Mouse (Mus musculus): Measurements from ENCODE around the gene Zdhhc14.
A peak's percentile ranks its signal among the peaks of the same experiment; 100 is the strongest.

Zdhhc14 gene

DNA sequence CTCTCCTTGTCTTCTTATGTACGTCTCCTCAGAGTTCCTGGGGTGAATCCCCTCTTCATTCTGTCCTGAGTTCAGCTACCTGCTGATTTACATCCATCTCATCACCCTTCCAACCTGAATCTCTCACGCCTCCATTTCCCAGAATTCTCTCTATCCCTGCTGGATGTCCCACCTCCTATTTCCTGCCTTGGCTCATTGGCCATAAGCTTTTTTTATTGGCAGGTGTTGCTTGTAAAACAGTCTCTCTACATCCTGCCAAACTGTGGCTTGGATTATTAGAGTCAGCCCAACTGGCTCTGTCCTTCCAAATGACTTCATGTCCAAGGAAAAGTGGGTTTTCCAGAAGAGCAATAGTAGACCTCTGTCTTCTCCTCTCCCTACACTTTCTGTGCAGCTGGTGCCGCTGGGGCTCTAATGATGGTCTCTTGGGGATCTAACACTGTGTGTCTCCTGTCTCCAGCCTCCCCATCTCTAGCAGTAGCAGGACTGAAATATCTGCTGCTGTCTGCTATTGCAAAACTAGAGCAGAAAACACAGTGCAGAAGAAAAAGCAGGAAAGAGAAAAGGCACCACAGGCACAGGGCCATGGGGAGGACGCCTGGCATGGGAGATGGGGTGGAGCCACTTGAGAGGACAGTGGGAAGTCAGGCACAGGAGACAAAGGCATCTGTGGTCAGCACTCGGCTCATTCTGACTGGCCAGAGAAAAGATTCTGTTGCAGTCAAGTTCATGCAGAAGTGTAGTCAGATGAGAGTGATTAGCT lies 288.0 kb downstream of the Zdhhc14 start:
- peak; percentile 26 for DNase-seq (ENCODE audit: low spot score)

DNA sequence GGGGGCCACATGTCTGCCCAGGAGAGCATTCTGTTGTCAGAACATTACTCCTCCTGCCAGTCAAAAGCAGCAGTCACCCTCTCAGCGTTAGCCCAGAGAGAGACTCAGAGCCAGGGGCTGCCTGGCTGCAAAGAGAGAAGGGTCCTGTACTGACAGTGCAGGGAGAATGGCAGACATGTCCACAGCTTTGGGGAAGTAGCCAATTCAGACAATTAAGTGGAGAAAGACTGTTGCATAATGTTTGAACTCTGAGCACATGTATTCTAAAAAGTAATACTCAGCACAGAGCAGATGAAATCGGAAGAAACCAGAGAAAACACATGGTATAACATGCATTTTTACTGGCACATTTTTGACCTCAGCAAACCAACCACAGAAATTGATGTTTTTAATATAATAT lies 292.9 kb downstream of the Zdhhc14 start:
- no peak for DNase-seq (ENCODE audit: low spot score)

DNA sequence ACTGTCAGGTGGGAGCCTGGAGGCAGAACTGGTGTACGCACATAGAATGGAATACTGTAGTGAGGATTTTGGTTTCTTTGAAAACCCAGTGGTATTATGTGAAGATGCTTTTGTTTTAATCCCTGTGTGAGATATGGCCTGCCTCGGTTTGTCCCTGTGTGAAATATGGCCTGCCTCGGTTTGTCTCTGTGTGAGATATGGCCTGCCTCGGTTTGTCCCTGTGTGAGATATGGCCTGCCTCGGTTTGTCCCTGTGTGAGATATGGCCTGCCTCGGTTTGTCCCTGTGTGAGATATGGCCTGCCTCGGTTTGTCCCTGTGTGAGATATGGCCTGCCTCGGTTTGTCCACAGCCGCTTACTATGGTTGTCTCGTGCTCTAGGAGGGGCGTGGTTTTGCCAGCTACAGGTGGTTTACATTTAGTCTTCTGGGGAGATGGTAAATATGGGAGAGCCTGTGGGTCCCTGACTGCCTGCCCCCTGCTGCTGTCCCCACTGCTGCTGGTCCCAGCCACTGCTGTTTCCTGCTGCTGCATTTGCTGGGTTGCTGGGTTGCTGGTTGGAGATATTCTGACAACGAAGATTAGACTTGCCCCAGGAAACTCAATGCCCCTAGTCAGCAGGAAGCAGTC lies 299.9 kb downstream of the Zdhhc14 start:
- no peak for DNase-seq (ENCODE audit: low spot score)

DNA sequence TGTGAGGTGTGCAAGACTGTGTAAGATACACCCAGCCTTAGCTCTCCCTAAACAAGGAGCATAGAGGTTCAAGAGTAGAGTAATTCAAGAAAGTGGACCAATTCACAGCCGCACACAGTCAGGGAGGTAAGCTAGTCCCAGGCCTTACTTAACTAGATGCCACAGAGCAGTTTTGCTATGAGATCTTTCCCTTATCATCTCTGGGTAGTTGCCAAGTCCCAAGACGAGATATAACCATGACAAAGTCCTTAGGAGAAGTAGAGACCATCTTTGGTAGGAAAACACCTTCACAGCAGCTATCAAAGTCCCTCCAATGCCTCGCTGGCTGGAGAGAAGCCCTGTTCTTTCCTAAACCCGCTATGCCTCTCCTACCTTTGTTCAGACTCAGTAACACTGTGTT lies 301.2 kb downstream of the Zdhhc14 start:
- no peak for DNase-seq (ENCODE audit: low spot score)

DNA sequence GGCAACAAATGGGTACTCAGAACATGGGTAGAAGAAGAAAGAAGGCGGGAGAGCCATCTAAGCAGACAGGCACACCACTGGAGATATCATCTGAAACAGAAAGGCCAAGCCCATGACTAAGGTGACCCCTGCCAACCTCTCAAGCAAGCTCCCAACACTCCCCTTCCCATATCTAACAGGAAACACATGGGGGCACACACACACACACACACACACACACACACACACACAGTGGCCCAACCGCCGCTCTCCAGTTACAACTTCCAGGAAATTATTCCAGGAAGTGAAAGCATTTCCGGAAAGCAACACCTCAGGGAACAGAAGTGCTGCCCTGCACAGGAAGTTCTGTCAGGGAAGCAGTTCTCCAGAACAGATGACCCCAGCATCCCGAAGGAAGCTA lies 301.9 kb downstream of the Zdhhc14 start:
- DNase-seq (ENCODE audit: low spot score), result no peak

DNA sequence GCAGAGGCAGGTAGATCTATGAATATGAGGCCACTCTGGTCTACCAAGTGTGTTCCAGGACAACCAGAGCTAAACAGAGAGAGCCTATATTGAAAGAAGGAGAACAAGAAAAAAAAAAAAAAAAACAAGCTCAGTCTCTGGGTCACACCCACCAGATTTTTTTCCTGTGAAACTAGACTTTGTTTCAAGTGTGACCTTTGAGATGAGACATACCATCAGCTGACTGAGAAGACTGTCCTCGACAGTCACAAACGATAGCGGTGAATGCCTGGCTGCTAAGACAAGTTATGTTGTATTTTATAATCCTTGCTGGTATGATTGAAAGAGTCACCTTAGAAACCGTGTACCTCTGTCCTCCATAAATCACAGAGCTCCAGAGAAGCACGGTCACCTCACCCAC lies 303.0 kb downstream of the Zdhhc14 start:
- DNase-seq (ENCODE audit: low spot score), result no peak

DNA sequence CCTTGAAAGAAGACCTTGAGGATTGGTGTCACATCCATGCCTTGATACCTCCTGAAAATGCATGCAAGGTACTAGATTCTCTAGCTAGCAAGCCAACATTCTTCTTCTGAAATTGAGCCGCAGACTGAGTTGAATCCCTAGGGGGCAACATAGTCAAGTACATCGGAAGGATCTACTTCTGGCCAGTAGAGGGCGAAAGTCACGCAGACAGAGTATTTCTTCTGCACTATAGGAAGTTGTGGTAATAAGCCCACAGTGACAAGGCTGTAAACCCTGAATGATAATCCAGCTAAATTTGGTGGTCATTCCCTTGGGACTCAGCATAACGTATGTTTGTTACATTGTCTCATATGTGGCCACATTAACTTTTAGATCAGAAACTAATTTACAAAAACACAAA lies 303.5 kb downstream of the Zdhhc14 start:
- DNase-seq (ENCODE audit: low spot score), result peak; percentile 78

DNA sequence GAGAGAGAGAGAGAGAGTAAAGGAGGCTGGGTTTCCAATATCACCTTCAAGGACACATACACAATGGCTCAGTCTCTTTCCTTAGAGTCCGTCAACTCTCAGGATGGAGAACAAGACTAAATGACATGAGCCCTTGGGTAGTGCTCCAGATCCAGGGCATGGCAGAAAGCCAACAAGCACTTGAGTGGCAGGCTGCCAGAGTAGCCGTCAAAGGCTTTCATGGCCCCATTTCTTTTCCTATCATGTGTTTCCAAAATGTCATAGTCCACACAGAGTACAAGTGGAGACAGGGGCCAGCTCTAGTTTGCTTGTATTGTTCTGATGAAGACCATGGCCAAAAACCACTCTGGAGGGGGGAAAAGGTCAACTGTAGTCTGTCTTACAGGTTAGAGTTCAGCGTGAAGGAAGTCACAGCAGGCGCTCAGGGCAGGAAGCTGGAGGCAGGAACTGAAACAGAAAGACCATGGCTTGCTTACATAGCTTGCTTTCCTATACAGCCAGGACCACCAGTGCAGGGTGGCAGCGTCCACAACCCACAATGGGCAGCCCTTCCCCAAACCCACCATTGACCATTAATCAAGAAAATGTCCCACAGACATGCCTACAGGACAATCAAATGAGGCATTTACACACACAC lies 304.9 kb downstream of the Zdhhc14 start:
- DNase-seq (ENCODE audit: low spot score), result no peak

DNA sequence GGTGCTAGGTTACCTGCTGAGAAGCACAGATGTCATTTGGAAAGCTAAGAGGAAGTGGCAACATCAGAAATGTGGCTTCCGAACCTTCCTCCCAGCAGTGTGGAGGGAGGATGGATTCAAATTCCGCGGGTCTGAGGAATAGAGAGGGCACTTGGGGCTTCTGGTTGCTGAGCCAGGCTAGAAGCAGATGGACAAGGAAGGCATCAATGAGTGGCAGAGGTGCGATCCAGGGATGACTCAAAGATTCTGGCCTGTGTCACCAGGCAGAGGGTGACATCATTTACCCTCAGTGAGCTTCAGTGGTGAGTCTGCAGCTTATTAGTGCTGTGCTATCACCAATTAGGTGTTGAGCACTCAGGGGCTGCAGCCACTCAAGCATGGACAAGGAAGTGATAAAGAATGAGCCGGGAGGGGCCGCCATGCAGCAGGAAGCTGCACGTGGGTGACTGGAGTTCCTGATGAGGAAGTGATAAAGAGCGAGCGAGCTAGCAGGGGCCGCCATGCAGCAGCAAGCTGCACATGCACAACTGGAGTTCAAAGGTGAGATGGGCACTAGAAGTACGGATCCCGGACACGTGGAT lies 306.0 kb downstream of the Zdhhc14 start:
- DNase-seq (ENCODE audit: low spot score), result no peak

DNA sequence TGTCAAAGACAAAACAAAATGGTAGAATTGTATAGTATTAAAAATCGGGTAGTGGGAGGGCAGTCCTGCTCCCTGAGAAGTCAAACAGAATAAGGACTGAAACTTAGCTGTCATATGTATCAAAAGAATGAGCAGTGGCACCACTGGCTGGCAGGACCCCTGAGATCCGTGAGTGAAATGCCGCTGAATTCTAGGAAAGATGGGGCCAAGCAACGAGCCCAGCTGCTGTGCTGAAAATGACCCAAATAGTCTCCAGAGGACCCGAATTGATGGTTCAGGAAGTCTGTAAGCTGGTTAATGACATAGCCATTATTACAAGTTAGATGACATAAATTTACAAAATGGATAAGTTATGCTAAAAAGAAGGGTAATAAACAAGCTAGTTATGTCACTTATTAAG lies 306.5 kb downstream of the Zdhhc14 start:
- DNase-seq (ENCODE audit: low spot score), result no peak

DNA sequence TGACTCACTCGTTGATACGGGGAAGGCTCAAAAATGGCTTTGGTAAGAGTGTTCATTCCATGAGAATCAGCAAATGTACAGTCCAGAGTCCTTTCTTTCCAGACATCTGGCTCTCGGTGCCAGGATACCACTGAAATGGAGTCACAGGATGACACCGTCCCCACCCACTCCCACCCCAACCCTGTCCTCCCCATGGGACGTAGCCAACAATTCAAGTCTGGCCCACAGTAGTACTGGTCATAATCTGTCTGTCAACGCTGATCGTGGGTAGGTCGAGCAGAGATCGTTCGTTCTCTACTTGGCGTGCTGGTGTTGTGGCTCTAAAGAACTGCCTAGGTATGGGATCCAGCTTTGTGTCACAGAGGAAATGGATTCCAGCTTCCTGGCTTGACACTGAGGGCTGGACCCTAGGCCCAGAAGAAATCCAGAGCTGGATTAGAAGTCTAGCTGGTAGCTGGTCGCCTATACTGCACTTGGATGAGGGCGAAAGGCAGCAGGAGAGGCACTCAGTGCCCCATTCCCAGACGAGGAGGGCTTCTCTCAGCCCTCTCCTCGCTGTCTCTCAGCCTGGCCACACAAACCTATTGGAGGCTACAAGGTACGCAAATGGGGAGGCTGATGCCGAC lies 307.2 kb downstream of the Zdhhc14 start:
- DNase-seq (ENCODE audit: low spot score), result no peak

DNA sequence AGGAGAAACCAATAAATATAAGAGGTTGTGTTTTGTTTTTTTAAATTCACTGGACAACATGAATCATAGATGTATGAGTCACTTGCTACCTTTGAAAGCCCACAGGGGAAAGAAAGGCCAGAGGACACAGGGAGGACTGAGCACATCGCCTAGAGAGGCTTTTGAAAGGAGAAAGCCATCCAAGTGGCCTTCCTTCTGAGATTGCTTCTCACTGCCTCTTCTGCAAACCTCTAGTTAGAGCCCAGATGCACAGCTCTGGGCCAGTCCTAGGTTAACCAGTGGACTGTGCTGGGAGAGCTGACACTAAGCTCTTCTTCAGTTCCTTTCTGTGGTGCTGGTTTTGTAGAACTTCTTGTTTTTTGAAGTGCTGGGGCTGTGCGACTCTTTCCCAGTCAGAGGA lies 307.9 kb downstream of the Zdhhc14 start:
- no peak for DNase-seq (ENCODE audit: low spot score)

DNA sequence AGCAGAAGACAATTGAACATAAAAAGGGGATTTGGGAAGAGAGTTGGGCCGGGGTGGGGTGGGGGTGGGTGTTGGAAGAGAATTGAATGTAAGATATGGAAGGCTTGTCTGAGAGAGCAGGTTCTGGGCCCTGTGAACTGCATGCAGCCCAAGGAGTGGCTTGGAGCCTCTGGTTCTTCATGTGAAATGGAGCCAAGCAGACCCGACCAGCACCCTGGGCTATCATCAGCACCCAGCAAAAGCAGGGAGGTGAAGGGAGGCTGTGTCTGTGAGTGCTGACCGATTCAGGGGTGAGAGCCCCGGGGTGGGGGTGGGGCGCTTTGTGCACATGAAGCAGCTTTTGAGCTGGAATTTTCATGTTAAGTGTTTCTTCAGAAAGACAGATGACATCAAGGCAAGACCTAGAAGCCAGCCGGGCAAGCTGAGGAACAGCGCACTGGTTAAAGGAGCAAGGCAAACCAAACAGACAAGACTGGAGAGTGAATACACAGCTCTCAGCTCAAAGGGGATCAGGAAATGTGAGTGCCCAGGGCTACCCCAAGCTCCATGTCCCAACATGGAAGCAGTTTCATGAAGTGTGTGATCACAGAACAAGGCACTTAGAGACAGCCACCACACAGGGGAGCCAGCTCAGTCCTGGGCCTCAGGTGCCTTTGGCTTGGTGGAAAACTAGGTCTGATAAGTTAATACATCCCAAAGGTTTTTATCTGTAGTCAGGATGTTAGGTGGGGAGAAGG lies 308.6 kb downstream of the Zdhhc14 start:
- no peak for DNase-seq (ENCODE audit: low spot score)

DNA sequence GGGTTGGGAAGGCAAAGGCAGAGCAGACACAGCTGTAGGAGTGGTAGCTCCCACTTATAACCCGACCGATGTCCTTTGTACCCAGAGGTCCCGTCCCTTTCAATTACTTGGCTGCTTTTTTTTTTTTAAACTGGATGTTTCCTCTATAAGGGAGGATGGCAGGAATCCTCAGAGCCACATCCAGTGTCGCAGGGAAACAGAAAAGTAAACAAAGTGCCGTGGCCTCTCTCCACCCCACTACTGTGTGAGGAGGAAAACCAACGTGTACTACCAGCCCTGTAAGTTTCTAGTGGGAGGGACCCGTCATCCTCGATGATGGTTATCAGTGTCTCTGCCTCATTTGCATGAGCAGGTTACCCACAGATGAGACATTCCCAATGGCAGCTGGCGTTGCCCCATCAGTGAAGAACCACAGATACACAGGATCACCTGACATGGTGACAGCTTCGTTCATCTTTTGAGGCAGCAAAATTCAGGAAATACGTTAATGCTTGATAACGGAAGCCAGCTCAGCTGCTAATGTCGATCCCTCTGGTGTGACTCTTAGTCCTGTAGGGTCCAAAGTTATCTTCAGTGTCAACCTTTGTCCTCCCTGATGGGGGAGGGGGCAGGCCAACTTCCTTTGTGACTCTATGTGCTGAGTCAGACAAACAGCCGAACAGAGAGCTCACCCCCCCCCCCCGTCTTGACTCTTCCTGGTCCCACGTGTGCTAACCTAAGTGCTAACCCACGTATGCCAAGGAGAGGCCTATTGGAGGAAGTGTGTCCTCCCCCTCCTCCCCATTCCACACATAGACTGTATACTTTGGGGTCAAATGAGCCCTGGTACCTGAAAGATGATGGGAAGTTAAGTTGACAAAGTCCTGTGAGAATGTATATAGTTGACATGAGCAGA lies 309.7 kb downstream of the Zdhhc14 start:
- peak; percentile 41 for DNase-seq (ENCODE audit: low spot score)

DNA sequence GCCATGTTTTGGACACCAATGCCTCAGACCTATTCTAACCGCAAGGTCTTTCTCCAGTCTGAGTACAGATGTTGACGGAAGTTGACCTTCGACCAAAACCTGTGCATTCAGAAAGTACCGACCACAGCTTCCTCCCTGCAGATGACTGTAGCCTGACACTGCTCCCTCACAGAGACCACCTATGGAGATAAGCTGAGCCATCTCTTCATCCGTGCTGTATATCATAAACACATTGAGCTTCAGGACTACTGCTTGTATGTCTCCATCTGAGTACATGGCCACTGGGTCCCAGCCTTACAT lies 310.2 kb downstream of the Zdhhc14 start:
- DNase-seq (ENCODE audit: low spot score), result no peak

Data from urinary bladder, postnatal 14 days (tissue).